Mouse (Mus musculus): ENCODE results near the gene Etl4. TPM values are rescaled to one million over a fixed set of nuclear protein-coding genes. Genes with fewer than 3 reads are reported as not detected.

The Etl4 gene
- total and polyA plus RNA-seq, 3 experiments = not detected

GRCm38 (mm10) chr2:20291741-20292110 lies 382.1 kb downstream of the Etl4 start:
- TF ChIP-seq SMC3 (IDR thresholded peaks at IDR 0.05; ENCODE audit: low read depth, low read length) (no peak), USF1 (IDR thresholded peaks at IDR 0.05; ENCODE audit: low read depth, low read length) (no peak), ETS1 (IDR thresholded peaks at IDR 0.05; ENCODE audit: low read depth, low read length) (no peak), MAFK (IDR thresholded peaks at IDR 0.05; ENCODE audit: borderline replicate concordance, low read depth, low read length) (no peak), MXI1 (IDR thresholded peaks at IDR 0.05; ENCODE audit: low read depth, low read length) (no peak), MAX (IDR thresholded peaks at IDR 0.05; ENCODE audit: low read length) (no peak), MAZ (IDR thresholded peaks at IDR 0.05; ENCODE audit: low read depth, low read length) (no peak), ZNF384 (IDR thresholded peaks at IDR 0.05; ENCODE audit: low read depth, low read length) (no peak), KAT2A (conservative IDR thresholded peaks at IDR 0.05; ENCODE audit: low read depth, low read length) (no peak), NRF1 (IDR thresholded peaks at IDR 0.05; ENCODE audit: insufficient read depth, low read depth, low read length, poor library complexity, severe bottlenecking) (no peak)
- H3K4me1 ChIP-seq (ENCODE audit: control insufficient read depth in 1 of 2, insufficient read depth in 2 of 2, low read length in 2 of 2) = no peaks in the 10 kb centered on the region
- H3K4me3 ChIP-seq (ENCODE audit: control insufficient read depth in 1 of 2, insufficient read depth in 1 of 2, low read depth in 2 of 2, low read length in 2 of 2) = no peak overlapping the region
- no peaks in the 10 kb centered on the region for H3K36me3 ChIP-seq (ENCODE audit: control insufficient read depth in 1 of 2, insufficient read depth in 2 of 2, low read length in 2 of 2)
- no peaks in the 10 kb centered on the region for H3K9me3 ChIP-seq (replicated peaks; ENCODE audit: insufficient read depth, low read length)
- no peak overlapping the region for H3K27ac ChIP-seq (ENCODE audit: control insufficient read depth, low read depth, low read length)
- DNase-seq (ENCODE audit: low read depth, low spot score) = no peak
- H3K79me2 ChIP-seq (ENCODE audit: control insufficient read depth, insufficient read depth, low read length, poor library complexity) = no peaks in the 10 kb centered on the region
- no peaks in the 10 kb centered on the region for H3K27me3 ChIP-seq (ENCODE audit: control insufficient read depth in 1 of 2, insufficient read depth in 2 of 2, low read length in 2 of 2)
- H3K9ac ChIP-seq (ENCODE audit: control insufficient read depth, low read depth, low read length, poor library complexity, severe bottlenecking) = no peak overlapping the region

- H3K9ac ChIP-seq (ENCODE audit: control insufficient read depth, low read depth, low read length, poor library complexity, severe bottlenecking) = no peak overlapping the region
- no peak overlapping the region for H3K27ac ChIP-seq (ENCODE audit: control insufficient read depth, low read depth, low read length)
These were observed 383.8 kb downstream of the Etl4 start for GRCm38 (mm10) chr2:20293336-20293735.

GRCm38 (mm10) chr2:20294596-20294995 lies 385.0 kb downstream of the Etl4 start:
- Histone ChIP-seq H3K9me3 (replicated peaks; ENCODE audit: insufficient read depth, low read length) (no peaks in the 10 kb centered on the region), H3K9ac (ENCODE audit: control insufficient read depth, low read depth, low read length, poor library complexity, severe bottlenecking) (no peak overlapping the region), H3K27me3 (ENCODE audit: control insufficient read depth in 1 of 2, insufficient read depth in 2 of 2, low read length in 2 of 2) (no peaks in the 10 kb centered on the region), H3K4me1 (ENCODE audit: control insufficient read depth in 1 of 2, insufficient read depth in 2 of 2, low read length in 2 of 2) (no peaks in the 10 kb centered on the region), H3K27ac (ENCODE audit: control insufficient read depth, low read depth, low read length) (no peak overlapping the region), H3K4me3 (ENCODE audit: control insufficient read depth in 1 of 2, insufficient read depth in 1 of 2, low read depth in 2 of 2, low read length in 2 of 2) (no peak overlapping the region), H3K79me2 (ENCODE audit: control insufficient read depth, insufficient read depth, low read length, poor library complexity) (no peaks in the 10 kb centered on the region), H3K36me3 (ENCODE audit: control insufficient read depth in 1 of 2, insufficient read depth in 2 of 2, low read length in 2 of 2) (no peaks in the 10 kb centered on the region)
- no peak for DNase-seq (ENCODE audit: low read depth, low spot score)
- TF ChIP-seq MEF2A (IDR thresholded peaks at IDR 0.05; ENCODE audit: extremely low read depth, insufficient replicate concordance, low read depth, low read length, poor library complexity, severe bottlenecking) (no peak), GABPA (IDR thresholded peaks at IDR 0.05; ENCODE audit: low read depth, low read length) (no peak), MXI1 (IDR thresholded peaks at IDR 0.05; ENCODE audit: low read depth, low read length) (no peak), TAL1 (IDR thresholded peaks at IDR 0.05; ENCODE audit: low read length) (no peak), USF2 (IDR thresholded peaks at IDR 0.05; ENCODE audit: borderline replicate concordance in 1 of 2, insufficient read depth in 1 of 2, low read depth in 1 of 2, low read length in 2 of 2) (no peak), MAFK (IDR thresholded peaks at IDR 0.05; ENCODE audit: borderline replicate concordance, low read depth, low read length) (no peak), NELFE (IDR thresholded peaks at IDR 0.05; ENCODE audit: low read depth, low read length) (no peak), SMC3 (IDR thresholded peaks at IDR 0.05; ENCODE audit: low read depth, low read length) (no peak), EP300 (IDR thresholded peaks at IDR 0.05; ENCODE audit: low read depth in 1 of 2, low read length in 2 of 2) (no peak), USF1 (IDR thresholded peaks at IDR 0.05; ENCODE audit: low read depth, low read length) (no peak)

More at GRCm38 (mm10) chr2:20293336-20293735, 383.8 kb downstream of the Etl4 start:
- Histone ChIP-seq H3K27me3 (ENCODE audit: control insufficient read depth in 1 of 2, insufficient read depth in 2 of 2, low read length in 2 of 2) (no peaks in the 10 kb centered on the region), H3K36me3 (ENCODE audit: control insufficient read depth in 1 of 2, insufficient read depth in 2 of 2, low read length in 2 of 2) (no peaks in the 10 kb centered on the region), H3K79me2 (ENCODE audit: control insufficient read depth, insufficient read depth, low read length, poor library complexity) (no peaks in the 10 kb centered on the region), H3K4me1 (ENCODE audit: control insufficient read depth in 1 of 2, insufficient read depth in 2 of 2, low read length in 2 of 2) (no peaks in the 10 kb centered on the region), H3K4me3 (ENCODE audit: control insufficient read depth in 1 of 2, insufficient read depth in 1 of 2, low read depth in 2 of 2, low read length in 2 of 2) (no peak overlapping the region), H3K9me3 (replicated peaks; ENCODE audit: insufficient read depth, low read length) (no peaks in the 10 kb centered on the region)
- TF ChIP-seq MAFK (IDR thresholded peaks at IDR 0.05; ENCODE audit: borderline replicate concordance, low read depth, low read length) (no peak), EP300 (IDR thresholded peaks at IDR 0.05; ENCODE audit: low read depth in 1 of 2, low read length in 2 of 2) (no peak), SMC3 (IDR thresholded peaks at IDR 0.05; ENCODE audit: low read depth, low read length) (no peak), CHD2 (IDR thresholded peaks at IDR 0.05; ENCODE audit: low read length) (no peak), ETS1 (IDR thresholded peaks at IDR 0.05; ENCODE audit: low read depth, low read length) (no peak), MYB (IDR thresholded peaks at IDR 0.05; ENCODE audit: low read depth, low read length) (no peak), TCF12 (IDR thresholded peaks at IDR 0.05; ENCODE audit: low read depth, low read length) (no peak), HCFC1 (IDR thresholded peaks at IDR 0.05; ENCODE audit: low read depth, low read length) (no peak)
- DNase-seq (ENCODE audit: low read depth, low spot score) = no peak
